Mouse (Mus musculus) embryo, embryonic 10 days (tissue): ENCODE results near the gene Eps8l1.

Experiments
- DNase-seq: peaks from one replicate; pipeline ENCODE4 v3.0.0-alpha.2; 2015; ENCODE audit warnings: low spot score

The Eps8l1 gene

DNA sequence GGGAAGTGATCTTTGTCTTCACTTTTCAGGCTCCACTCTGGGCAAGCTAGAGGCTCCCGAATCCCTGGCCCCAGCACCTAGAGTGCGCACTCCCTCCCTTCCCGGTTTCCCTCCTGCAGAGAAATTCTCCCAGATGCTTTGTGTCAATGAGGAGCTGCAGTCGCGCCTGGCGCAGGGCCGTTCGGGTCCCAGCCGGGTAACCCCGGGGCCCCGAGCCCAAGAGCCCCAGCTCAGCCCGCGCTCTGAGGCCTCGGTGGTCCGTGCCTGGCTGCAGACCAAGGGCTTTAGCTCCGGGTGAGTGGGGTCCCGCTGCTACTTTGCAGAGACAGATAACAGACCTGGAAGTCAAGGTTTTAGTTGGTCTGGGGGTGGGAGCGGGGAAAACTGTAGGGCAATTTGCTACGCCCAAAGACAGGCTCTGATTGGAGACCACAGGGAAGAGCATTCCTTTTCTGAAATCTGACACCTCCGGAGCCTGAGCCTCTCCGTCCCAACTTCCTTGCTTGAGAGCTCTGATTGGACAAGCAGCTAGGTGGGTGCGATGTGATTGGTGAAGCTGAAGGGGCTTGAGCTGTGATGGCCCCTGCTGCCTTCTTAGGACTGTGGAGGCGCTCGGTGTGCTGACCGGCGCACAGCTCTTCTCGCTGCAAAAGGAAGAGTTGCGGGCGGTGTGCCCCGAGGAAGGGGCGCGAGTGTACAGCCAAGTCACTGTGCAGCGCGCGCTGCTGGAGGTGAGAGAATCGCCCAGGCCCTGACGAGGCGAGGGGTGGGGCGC lies 17.7 kb downstream of the Eps8l1 start:
- DNase-seq, result peak; percentile 96

- DNase-seq, result no peak
Measured at GRCm38 (mm10) chr7:4478796-4479291, 18.4 kb downstream of the Eps8l1 start.

DNA sequence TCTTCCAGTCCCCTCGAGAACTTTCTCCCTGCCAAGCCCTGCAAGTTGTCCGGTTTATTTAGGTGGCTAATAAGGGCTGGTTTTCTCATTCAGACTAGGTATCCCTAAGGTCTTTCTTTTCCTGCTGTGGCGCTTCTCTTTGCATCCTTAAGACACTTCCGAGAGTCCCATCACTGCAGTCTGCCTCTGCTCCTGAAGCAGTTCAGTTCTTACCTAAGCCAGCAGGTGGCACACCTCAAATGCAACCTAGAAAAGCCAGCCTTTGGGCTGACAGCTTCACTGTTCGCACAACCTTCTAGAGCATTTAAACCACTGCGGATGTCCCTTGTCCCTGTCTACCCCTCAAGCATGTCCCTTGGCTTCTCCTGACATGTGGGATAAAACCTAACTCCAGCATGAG lies 19.2 kb downstream of the Eps8l1 start:
- DNase-seq, result peak; percentile 64

GRCm38 (mm10) chr7:4482281-4482680 lies 21.8 kb downstream of the Eps8l1 start:
- DNase-seq, result no peak

- no peak for DNase-seq
Measured at GRCm38 (mm10) chr7:4491308-4491707, 30.8 kb downstream of the Eps8l1 start.

- DNase-seq, result no peak
Measured at GRCm38 (mm10) chr7:4492284-4493224, 32.1 kb downstream of the Eps8l1 start.

DNA sequence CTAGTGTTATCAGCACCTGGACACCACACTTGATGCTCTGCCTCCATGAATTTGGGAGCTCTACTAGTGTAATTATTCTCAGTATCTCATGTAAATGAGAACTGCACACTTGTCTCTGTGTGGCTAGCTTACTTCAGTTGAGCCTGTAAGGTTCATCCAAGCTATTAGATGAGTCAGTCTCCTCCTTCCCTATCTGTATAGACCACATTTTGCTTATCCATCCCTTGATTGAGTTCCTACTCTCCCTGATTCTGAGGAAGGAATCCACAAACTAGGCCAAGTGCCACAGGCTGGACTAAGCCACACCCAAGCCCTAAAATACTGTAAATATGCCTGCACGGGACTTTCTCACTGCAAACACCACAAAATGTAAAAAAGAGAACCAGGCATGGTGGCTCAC lies 33.5 kb downstream of the Eps8l1 start:
- no peak for DNase-seq

DNA sequence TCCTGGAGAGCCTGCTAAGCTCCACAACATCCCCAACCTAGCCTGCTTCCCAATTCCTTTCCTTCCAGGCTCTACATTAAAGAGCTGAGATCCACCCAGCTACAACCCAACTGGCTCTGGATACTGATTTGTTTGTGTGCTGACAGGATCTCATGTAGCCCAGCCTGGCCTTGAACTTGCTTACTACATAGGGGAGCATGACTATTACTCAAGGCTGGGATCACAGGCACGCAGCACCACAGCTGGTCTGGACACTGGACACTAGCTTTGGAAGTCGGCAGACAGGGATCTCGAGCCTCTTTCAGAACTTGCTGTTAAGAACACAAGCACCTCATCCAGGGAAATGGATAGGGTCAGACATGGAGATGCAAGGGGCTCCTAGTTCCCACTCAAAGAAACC lies 36.0 kb downstream of the Eps8l1 start:
- no peak for DNase-seq

DNA sequence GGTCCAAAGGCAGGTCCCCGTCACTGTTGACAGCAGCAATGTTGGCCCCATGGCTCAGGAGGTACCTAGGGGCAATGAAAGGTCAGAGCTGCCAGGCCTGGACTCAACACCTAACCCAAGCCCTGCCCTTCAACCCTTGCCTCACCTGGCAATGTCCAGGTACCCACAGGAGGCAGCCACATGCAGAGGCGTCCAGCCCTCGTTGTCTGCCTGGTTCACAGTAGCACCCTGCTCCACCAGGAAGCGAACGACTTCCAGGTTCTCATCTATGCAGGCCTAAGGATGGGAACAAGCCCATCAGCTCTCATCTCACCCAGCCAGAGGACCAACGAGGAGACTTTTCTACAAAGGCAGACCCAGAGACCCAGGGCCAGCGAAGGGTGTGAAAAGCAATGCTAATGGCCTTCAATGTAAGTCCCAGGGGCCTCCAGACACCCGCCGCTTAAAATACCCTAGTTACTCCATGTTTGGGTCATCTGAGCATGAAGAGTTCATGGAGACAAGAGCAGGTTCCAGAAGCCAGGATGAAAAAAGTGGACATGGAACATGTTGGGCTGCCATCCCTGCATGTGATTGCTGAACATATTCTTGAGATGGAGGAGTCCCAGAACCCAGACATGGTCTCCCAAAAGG lies 36.9 kb downstream of the Eps8l1 start:
- DNase-seq, result no peak

DNA sequence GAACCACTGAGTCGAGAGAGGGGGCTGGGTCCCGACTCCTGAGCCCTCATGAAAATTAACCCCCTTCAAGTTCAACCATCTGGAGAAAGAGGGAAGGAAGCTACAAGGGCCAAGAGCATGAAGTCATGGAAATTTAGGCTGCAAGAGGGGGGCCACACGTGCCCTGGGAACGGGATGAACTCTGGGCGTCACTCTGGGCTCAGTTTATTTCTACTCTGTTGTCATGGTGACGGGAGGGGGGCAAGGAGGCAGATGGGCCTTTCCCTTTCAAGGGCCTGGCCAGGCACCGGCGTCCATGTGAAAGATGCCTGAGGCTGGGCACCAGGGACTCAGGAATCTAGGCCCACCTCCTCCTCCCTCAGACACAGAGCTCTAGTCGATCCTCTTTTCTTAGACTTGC lies 37.8 kb downstream of the Eps8l1 start:
- DNase-seq, result peak; percentile 74

DNA sequence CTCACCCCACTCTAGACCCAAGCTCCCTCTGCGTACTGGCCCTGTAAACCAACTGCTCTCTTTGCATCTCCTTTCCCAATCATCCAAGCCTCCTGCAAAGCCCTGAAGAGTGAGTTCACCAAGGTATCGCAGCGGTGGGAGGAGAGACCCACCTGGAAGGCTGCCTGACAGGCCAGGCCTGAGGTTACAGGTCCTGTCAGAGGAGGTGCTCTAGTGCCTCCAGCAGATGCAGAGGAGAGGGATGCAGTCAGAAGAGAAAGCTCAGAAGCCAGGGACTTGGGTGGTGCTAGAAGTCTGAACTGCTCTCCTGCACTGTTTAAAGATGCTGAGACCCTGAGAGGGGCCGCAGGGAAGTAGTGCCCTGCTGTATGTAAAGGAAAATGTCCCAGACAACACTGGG lies 38.6 kb downstream of the Eps8l1 start:
- DNase-seq, result no peak

- peak; percentile 38 for DNase-seq
Measured at GRCm38 (mm10) chr7:4500892-4501471, 40.5 kb downstream of the Eps8l1 start.

DNA sequence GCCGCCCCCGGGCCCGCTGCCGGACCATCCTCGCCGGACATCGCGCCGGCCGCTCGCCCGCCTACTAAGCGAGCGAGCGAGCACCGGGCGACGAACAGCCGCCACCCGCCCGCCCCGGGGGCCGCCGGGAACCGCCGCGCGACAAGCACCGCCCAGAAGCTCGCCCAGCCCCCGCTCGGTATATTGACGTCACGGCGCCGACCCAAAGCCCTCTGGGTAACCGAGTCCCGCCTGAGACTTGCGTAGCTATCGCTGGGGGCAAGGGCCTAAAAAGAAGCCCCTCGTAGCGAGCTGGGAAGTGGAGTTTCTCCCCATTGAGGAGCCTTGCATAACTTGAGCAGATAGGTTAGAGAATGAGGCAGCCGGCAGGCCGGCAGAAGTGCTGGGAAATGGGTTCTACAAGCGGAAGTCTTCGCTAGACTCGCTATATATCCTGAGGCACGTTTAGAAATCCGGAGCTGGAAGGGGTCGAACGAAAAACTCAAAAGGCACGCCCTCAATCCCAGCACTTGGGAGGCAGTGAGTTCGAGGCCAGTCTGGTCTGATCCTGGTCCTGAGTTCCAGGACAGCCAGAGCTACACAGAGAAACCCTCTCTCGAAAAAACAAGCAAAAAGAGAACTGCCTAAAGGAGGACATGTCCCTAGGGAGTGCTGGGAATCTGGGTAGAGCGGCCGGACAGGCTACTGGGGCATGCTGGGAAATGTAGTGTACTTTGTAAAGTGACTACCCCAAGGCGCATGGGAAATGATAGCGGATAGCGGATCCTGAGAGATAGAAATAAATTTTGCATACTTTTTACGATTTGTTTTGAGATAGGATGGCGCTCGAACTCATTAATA lies 41.3 kb downstream of the Eps8l1 start, which contains the start of gene Ppp1r12c:
TSS of gene Ppp1r12c (minus strand) at position 123 of the 840 bp plus-strand sequence.
- DNase-seq, result peak; percentile 94

- DNase-seq, result peak; percentile 78
Measured at GRCm38 (mm10) chr7:4502421-4503090, 42.1 kb downstream of the Eps8l1 start.

DNA sequence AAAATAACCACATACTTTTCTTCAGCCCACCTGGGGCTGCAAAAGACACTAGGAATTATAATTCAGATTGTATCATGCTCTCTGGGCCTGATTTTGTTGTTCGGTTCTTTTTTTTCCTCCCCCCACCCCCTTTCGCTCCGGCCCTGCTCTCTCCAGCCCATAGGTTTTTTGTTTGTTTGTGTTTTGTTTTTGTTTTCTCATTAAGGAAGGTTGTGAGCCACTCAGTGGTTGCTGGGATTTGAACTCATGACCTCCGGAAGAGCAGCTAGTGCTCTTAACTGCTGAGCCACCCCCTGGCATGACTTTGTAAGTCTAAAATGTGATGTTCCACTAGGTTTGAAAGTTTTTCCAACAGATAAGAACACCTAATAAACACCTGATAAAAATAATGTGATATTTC lies 42.6 kb downstream of the Eps8l1 start:
- no peak for DNase-seq

DNA sequence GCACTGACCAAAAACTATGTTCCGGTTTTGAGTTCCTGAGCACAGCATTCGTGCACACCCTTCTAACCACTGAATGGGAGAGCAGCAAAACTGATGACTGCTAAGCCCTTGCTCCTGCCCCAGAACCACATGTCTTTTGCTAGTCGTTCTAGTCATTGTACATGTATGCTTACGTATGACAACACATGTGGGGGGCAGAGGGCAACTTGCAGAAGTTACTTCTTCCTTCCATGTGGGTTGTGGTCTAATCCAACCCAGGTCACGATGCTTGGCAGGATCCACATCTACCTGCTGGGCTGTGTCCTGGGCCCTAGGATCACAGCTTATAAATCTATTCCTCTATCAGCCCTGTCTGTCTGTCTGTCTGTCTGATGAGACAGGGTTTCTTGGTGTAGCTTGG lies 43.4 kb downstream of the Eps8l1 start:
- DNase-seq, result no peak

DNA sequence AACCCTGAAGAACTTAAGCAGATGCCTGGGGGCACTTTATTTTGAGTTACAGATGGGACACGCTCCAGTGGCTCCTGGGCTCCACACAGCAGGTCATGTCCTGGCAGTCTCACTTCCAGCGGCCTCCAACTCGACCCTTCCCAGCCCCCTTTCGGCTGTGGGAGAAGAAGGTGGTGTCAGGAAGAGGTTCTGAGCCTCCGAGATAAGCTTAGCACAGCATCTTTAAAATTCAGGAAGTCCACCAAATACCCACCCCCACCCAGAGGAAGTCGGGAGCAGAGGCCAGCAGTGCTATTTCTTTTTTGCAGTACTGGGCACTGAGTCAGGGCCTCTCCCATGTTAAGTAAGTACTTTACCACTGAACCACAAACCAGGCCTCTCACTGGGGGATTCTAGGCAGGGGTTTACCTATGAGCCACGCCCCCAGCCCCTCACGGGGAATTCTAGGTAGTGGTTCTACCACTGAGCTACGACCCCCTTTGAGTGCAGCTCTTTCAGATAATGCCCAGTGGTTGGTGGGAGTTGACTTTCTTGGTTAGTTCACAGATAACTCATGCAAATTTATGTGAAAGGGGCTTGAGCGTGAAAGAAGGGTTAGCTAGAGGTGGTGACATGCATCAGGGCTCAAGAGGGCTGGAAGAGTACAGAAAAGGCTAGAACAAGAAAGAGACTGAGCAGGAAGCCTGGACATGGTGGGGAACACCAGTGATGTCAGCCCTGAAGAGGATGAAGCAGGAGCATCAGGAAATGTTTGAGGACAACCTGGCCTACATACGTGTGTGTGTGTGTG lies 44.4 kb downstream of the Eps8l1 start:
- no peak for DNase-seq

GRCm38 (mm10) chr7:4507220-4507619 lies 46.7 kb downstream of the Eps8l1 start:
- no peak for DNase-seq

DNA sequence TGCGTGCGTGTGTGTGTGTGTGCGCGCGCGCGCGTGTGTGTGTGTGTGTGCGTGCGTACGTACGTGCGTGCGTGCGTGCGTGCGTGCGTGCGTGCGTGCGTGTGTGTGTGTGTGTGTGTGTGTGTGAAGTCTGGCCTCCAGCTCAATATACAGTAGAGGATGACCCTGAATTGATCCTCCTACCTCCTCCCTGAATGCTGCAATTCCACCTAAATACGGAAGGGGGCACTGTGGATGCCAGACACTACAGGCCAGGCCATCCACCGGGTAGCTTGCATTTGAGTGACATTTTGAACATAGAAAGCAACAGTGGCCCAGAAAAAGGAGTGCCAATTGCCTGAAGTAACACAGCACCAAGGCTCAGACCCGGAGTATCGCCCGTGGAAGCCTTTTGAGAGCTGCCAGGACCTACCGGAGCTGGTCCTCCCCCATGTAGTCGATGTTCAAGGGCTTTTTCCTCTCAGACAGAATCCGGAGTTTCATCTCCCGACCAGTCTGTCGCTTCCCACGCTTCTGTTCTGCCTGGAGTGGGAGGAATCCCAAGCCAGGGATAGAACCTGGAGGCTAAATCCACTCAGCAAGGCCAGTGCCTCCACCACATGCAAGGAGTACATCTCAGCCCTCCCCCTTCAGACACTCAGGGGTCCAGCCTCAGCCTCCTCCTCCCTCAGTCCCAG lies 47.7 kb downstream of the Eps8l1 start:
- no peak for DNase-seq
